Mouse (Mus musculus) G1E (cell line): ENCODE results near the gene Olfr826.

Experiments used
- CTCF ChIP-seq: IDR thresholded peaks from 2 replicates; pipeline ENCODE4 v1.5.1; 2012; ENCODE audit warnings: low read depth, low read length, inconsistent platforms, mixed read lengths
- GATA1 ChIP-seq: IDR thresholded peaks from 2 replicates; pipeline ENCODE4 v1.6.1; 2012; ENCODE audit warnings: borderline replicate concordance, low read length, inconsistent platforms, mixed read lengths
- GATA2 ChIP-seq: IDR thresholded peaks from 2 replicates; pipeline ENCODE4 v1.6.1; 2012; ENCODE audit warnings: low read depth, low read length, inconsistent platforms, borderline replicate concordance
- TAL1 ChIP-seq: conservative IDR thresholded peaks from 2 replicates; pipeline ENCODE4 v1.6.1; 2012; ENCODE audit warnings: low read depth, low read length, inconsistent platforms, mixed read lengths

- TF ChIP-seq CTCF (no peak), GATA1 (no peak), TAL1 (no peak), GATA2 (no peak)
These were observed 41.0 kb upstream of the Olfr826 start for GRCm38 (mm10) chr10:130225034-130225433.
